Mouse (Mus musculus): ENCODE results near the gene Tepsin. TPM values are rescaled to one million over a fixed set of nuclear protein-coding genes. Genes with fewer than 3 reads are reported as not detected.
A peak's percentile ranks its signal among the peaks of the same experiment; 100 is the strongest.

Gene Tepsin
- polyA plus RNA-seq, 1 experiment from 2014 or later, result 21.3 TPM

- Histone ChIP-seq H3K4me2 (ENCODE audit: low read length) (no peak overlapping the region), H3K36me3 (ENCODE audit: control insufficient read depth, insufficient read depth, low read length) (peaks cover 11% of the 10 kb centered on the region), H3K4me3 (ENCODE audit: low read depth, low read length) (no peak overlapping the region), H3K27me3 (ENCODE audit: control insufficient read depth, insufficient read depth, low read depth, low read length) (no peaks in the 10 kb centered on the region), H3K9me3 (replicated peaks; ENCODE audit: control insufficient read depth, low read length, poor library complexity, severe bottlenecking) (no peaks in the 10 kb centered on the region), H3K9ac (ENCODE audit: low read depth, low read length) (no peak overlapping the region), H3K4me1 (ENCODE audit: control insufficient read depth, insufficient read depth, low read length) (no peaks in the 10 kb centered on the region), H3K27ac (ENCODE audit: low read length) (no peak overlapping the region)
- ATAC-seq, result no peak
- WGBS, result 87% methylated on average over 5 of the region's 5 CpGs
Measured at GRCm38 (mm10) chr11:120063326-120063725, 35.2 kb downstream of the Tepsin start.

- Histone ChIP-seq H3K4me1 (ENCODE audit: control insufficient read depth, insufficient read depth, low read length) (no peaks in the 10 kb centered on the region), H3K27ac (ENCODE audit: low read length) (no peak overlapping the region)
Measured at GRCm38 (mm10) chr11:120060634-120061033, 37.9 kb downstream of the Tepsin start.

GRCm38 (mm10) chr11:120055953-120056732, 42.4 kb downstream of the Tepsin start:
- Histone ChIP-seq H3K4me2 (ENCODE audit: low read length) (no peak overlapping the region), H3K4me1 (ENCODE audit: control insufficient read depth, insufficient read depth, low read length) (no peaks in the 10 kb centered on the region), H3K27ac (ENCODE audit: low read length) (no peak overlapping the region), H3K9me3 (replicated peaks; ENCODE audit: control insufficient read depth, low read length, poor library complexity, severe bottlenecking) (0 out of 2 replicates have a peak, but pooled peaks cover 2% of the 10 kb centered on the region), H3K4me3 (ENCODE audit: low read depth, low read length) (no peak overlapping the region), H3K27me3 (ENCODE audit: control insufficient read depth, insufficient read depth, low read depth, low read length) (no peaks in the 10 kb centered on the region), H3K9ac (ENCODE audit: low read depth, low read length) (no peak overlapping the region), H3K36me3 (ENCODE audit: control insufficient read depth, insufficient read depth, low read length) (no peaks in the 10 kb centered on the region)
- no peak for ATAC-seq
- WGBS, result 81% methylated on average over 12 of the region's 12 CpGs

More at GRCm38 (mm10) chr11:120060634-120061033, 37.9 kb downstream of the Tepsin start:
- Histone ChIP-seq H3K4me3 (ENCODE audit: low read depth, low read length) (no peak overlapping the region), H3K9me3 (replicated peaks; ENCODE audit: control insufficient read depth, low read length, poor library complexity, severe bottlenecking) (0 out of 2 replicates have a peak, but pooled peaks cover 2% of the 10 kb centered on the region), H3K9ac (ENCODE audit: low read depth, low read length) (no peak overlapping the region), H3K27me3 (ENCODE audit: control insufficient read depth, insufficient read depth, low read depth, low read length) (no peaks in the 10 kb centered on the region), H3K36me3 (ENCODE audit: control insufficient read depth, insufficient read depth, low read length) (peaks cover 2% of the 10 kb centered on the region; the same call in 1 of the 2 replicates), H3K4me2 (ENCODE audit: low read length) (no peak overlapping the region)
- whole genome bisulfite sequencing, result 83% methylated on average over 8 of the region's 8 CpGs
- no peak for ATAC-seq

- H3K4me3 ChIP-seq (ENCODE audit: low read depth, low read length), result no peak overlapping the region
- H3K4me1 ChIP-seq (ENCODE audit: control insufficient read depth, insufficient read depth, low read length), result peaks cover 4% of the 10 kb centered on the region
- no peak overlapping the region for H3K27ac ChIP-seq (ENCODE audit: low read length)
- H3K36me3 ChIP-seq (ENCODE audit: control insufficient read depth, insufficient read depth, low read length), result no peaks in the 10 kb centered on the region
- no peak overlapping the region for H3K9ac ChIP-seq (ENCODE audit: low read depth, low read length)
- H3K4me2 ChIP-seq (ENCODE audit: low read length), result no peak overlapping the region
- ATAC-seq, result no peak
- H3K9me3 ChIP-seq (replicated peaks; ENCODE audit: control insufficient read depth, low read length, poor library complexity, severe bottlenecking), result 0 out of 2 replicates have a peak, but pooled peaks cover 2% of the 10 kb centered on the region
- no peaks in the 10 kb centered on the region for H3K27me3 ChIP-seq (ENCODE audit: control insufficient read depth, insufficient read depth, low read depth, low read length)
- 82% methylated on average over 4 of the region's 4 CpGs for WGBS
Measured at GRCm38 (mm10) chr11:120053846-120054245, 44.7 kb downstream of the Tepsin start.

- H3K4me1 ChIP-seq (ENCODE audit: control insufficient read depth, insufficient read depth, low read length), result peaks cover 15% of the 10 kb centered on the region
- H3K9ac ChIP-seq (ENCODE audit: low read depth, low read length), result no peak overlapping the region
- no peak overlapping the region for H3K4me2 ChIP-seq (ENCODE audit: low read length)
- H3K9me3 ChIP-seq (replicated peaks; ENCODE audit: control insufficient read depth, low read length, poor library complexity, severe bottlenecking), result no peaks in the 10 kb centered on the region
- no peaks in the 10 kb centered on the region for H3K36me3 ChIP-seq (ENCODE audit: control insufficient read depth, insufficient read depth, low read length)
- WGBS, result 74% methylated on average over 9 of the region's 9 CpGs
- no peak overlapping the region for H3K4me3 ChIP-seq (ENCODE audit: low read depth, low read length)
- no peaks in the 10 kb centered on the region for H3K27me3 ChIP-seq (ENCODE audit: control insufficient read depth, insufficient read depth, low read depth, low read length)
- H3K27ac ChIP-seq (ENCODE audit: low read length), result no peak overlapping the region
- ATAC-seq, result no peak
Measured at GRCm38 (mm10) chr11:120052274-120052673, 46.3 kb downstream of the Tepsin start.

GRCm38 (mm10) chr11:120051124-120051811, 47.3 kb downstream of the Tepsin start:
- no peak overlapping the region for H3K9ac ChIP-seq (ENCODE audit: low read depth, low read length)
- no peaks in the 10 kb centered on the region for H3K9me3 ChIP-seq (replicated peaks; ENCODE audit: control insufficient read depth, low read length, poor library complexity, severe bottlenecking)
- H3K4me3 ChIP-seq (ENCODE audit: low read depth, low read length), result no peak overlapping the region
- no peak overlapping the region for H3K4me2 ChIP-seq (ENCODE audit: low read length)
- no peak for ATAC-seq
- H3K27me3 ChIP-seq (ENCODE audit: control insufficient read depth, insufficient read depth, low read depth, low read length), result no peaks in the 10 kb centered on the region
- H3K27ac ChIP-seq (ENCODE audit: low read length), result no peak overlapping the region
- H3K4me1 ChIP-seq (ENCODE audit: control insufficient read depth, insufficient read depth, low read length), result peaks cover 15% of the 10 kb centered on the region
- WGBS, result 37% methylated on average over 14 of the region's 14 CpGs
- no peaks in the 10 kb centered on the region for H3K36me3 ChIP-seq (ENCODE audit: control insufficient read depth, insufficient read depth, low read length)

GRCm38 (mm10) chr11:120049067-120049466, 49.5 kb downstream of the Tepsin start:
- Histone ChIP-seq H3K4me3 (ENCODE audit: low read depth, low read length) (no peak overlapping the region), H3K27ac (ENCODE audit: low read length) (no peak overlapping the region), H3K4me1 (ENCODE audit: control insufficient read depth, insufficient read depth, low read length) (peaks cover 33% of the 10 kb centered on the region), H3K9ac (ENCODE audit: low read depth, low read length) (0 out of 2 replicates have a peak overlapping the region, but pooled peaks have one; percentile 26), H3K9me3 (replicated peaks; ENCODE audit: control insufficient read depth, low read length, poor library complexity, severe bottlenecking) (no peaks in the 10 kb centered on the region), H3K27me3 (ENCODE audit: control insufficient read depth, insufficient read depth, low read depth, low read length) (no peaks in the 10 kb centered on the region), H3K4me2 (ENCODE audit: low read length) (peak overlapping the region; percentile 95; the same call in 1 of the 2 replicates), H3K36me3 (ENCODE audit: control insufficient read depth, insufficient read depth, low read length) (no peaks in the 10 kb centered on the region)
- 78% methylated on average over 8 of the region's 8 CpGs for WGBS
- no peak for ATAC-seq

GRCm38 (mm10) chr11:120048252-120048556, 50.3 kb downstream of the Tepsin start:
- peaks cover 35% of the 10 kb centered on the region for H3K4me1 ChIP-seq (ENCODE audit: control insufficient read depth, insufficient read depth, low read length)
- peak overlapping the region; percentile 96 for H3K27ac ChIP-seq (ENCODE audit: low read length)

More at GRCm38 (mm10) chr11:120048252-120048556, 50.3 kb downstream of the Tepsin start:
- Histone ChIP-seq H3K9ac (ENCODE audit: low read depth, low read length) (peak overlapping the region; percentile 97), H3K4me2 (ENCODE audit: low read length) (peak overlapping the region; percentile 95), H3K9me3 (replicated peaks; ENCODE audit: control insufficient read depth, low read length, poor library complexity, severe bottlenecking) (no peaks in the 10 kb centered on the region), H3K4me3 (ENCODE audit: low read depth, low read length) (peak overlapping the region; percentile 77), H3K36me3 (ENCODE audit: control insufficient read depth, insufficient read depth, low read length) (no peaks in the 10 kb centered on the region), H3K27me3 (ENCODE audit: control insufficient read depth, insufficient read depth, low read depth, low read length) (no peaks in the 10 kb centered on the region)
- under 1% methylated on average over 21 of the region's 23 CpGs for WGBS
- peak; percentile 26 for ATAC-seq
